ENCODE assay signal across 14 mouse cellular contexts in genomic region chr4:54965169-54965695, GRCm38 (mm10). TPM values are rescaled to one million over a fixed set of nuclear protein-coding genes. Genes with fewer than 3 reads are reported as not detected.
DNase-seq lines count a peak whose midpoint lies in the region; ATAC-seq lines count a peak whose summit lies in the region.
"Had no signal": no experiment of that assay in that cellular context is flagged by ENCODE, and none has a peak within 500 bp of the region (broad histone marks: within the 10 kb centered on the region; RNA-seq: fewer than 3 reads in every experiment).

No protein-coding gene starts in this region.

- H3K27ac ChIP-seq in heart, embryonic 12.5 days (ENCODE audit: poor library complexity, severe bottlenecking), result peak overlapping the region; percentile 78
- peak overlapping the region; percentile 0; the same call in 1 of the 2 replicates for H3K27ac ChIP-seq in lung, embryonic 16.5 days (ENCODE audit: low read length)
- H3K27ac ChIP-seq in stomach, embryonic 16.5 days (ENCODE audit: low read length), result peak overlapping the region; percentile 63; the same call in 1 of the 2 replicates
- no peak overlapping the region for H3K27ac ChIP-seq in midbrain, embryonic 10.5 days (replicated peaks)
- H3K27ac ChIP-seq: liver, embryonic 12.5 days had no signal

- H3K4me1 ChIP-seq in heart, embryonic 12.5 days (replicated peaks), result peaks cover 46% of the 10 kb centered on the region
- H3K4me1 ChIP-seq in lung, embryonic 16.5 days (replicated peaks; ENCODE audit: control insufficient read depth, insufficient read depth, low read length), result peaks cover 44% of the 10 kb centered on the region
- H3K4me1 ChIP-seq in stomach, embryonic 16.5 days (ENCODE audit: control insufficient read depth, insufficient read depth, low read length), result peaks cover 25% of the 10 kb centered on the region
- peaks cover 19% of the 10 kb centered on the region; the same call in 1 of the 2 replicates for H3K4me1 ChIP-seq in midbrain, embryonic 10.5 days
- H3K4me1 ChIP-seq: liver, embryonic 12.5 days had no signal

- no peak overlapping the region for H3K4me3 ChIP-seq in heart, embryonic 12.5 days
- no peak overlapping the region for H3K4me3 ChIP-seq in lung, embryonic 16.5 days (ENCODE audit: low read length)
- H3K4me3 ChIP-seq in stomach, embryonic 16.5 days (replicated peaks; ENCODE audit: low read length), result no peak overlapping the region
- no peak overlapping the region for H3K4me3 ChIP-seq in midbrain, embryonic 10.5 days
- H3K4me3 ChIP-seq: forebrain, embryonic 15.5 days; liver, embryonic 12.5 days had no signal

- no peaks in the 10 kb centered on the region; the same call in 1 of the 2 replicates for H3K36me3 ChIP-seq in heart, embryonic 12.5 days
- H3K36me3 ChIP-seq in lung, embryonic 16.5 days (ENCODE audit: control insufficient read depth, insufficient read depth, low read length), result no peaks in the 10 kb centered on the region
- no peaks in the 10 kb centered on the region for H3K36me3 ChIP-seq in stomach, embryonic 16.5 days (ENCODE audit: control insufficient read depth, insufficient read depth, low read length)
- H3K36me3 ChIP-seq in midbrain, embryonic 10.5 days, result peaks cover 92% of the 10 kb centered on the region
- H3K36me3 ChIP-seq: forebrain, embryonic 15.5 days; liver, embryonic 12.5 days had no signal

- DNase-seq in heart, adult 18-20 months, result no peak
- DNase-seq in kidney, postnatal 10 days, result peak; percentile 13
- no peak for DNase-seq in kidney, adult 8-10 months
- no peak for DNase-seq in midbrain, embryonic 10.5 days (ENCODE audit: low spot score)
- DNase-seq: gastrocnemius, postnatal 10 days; layer of hippocampus, adult 9-11 months; right cerebral cortex, postnatal 14 days; thymus, adult 18-20 months had no signal

- 46% methylated on average over 9 of the region's 9 CpGs for WGBS in heart, embryonic 12.5 days
- WGBS in lung, embryonic 16.5 days, result 58% methylated on average over 9 of the region's 9 CpGs
- 71% methylated on average over 9 of the region's 9 CpGs for WGBS in stomach, embryonic 16.5 days
- WGBS in midbrain, embryonic 10.5 days, result 79% methylated on average over 9 of the region's 9 CpGs

- H3K9ac ChIP-seq in heart, embryonic 12.5 days, result no peak overlapping the region
- H3K9ac ChIP-seq in lung, embryonic 16.5 days (ENCODE audit: low read length), result no peak overlapping the region
- no peak overlapping the region for H3K9ac ChIP-seq in stomach, embryonic 16.5 days (ENCODE audit: low read length)
- H3K9ac ChIP-seq: forebrain, embryonic 15.5 days; liver, embryonic 12.5 days had no signal

- H3K4me2 ChIP-seq in heart, embryonic 12.5 days, result no peak overlapping the region
- H3K4me2 ChIP-seq in lung, embryonic 16.5 days (ENCODE audit: low read depth, low read length), result no peak overlapping the region
- no peak overlapping the region for H3K4me2 ChIP-seq in stomach, embryonic 16.5 days (ENCODE audit: low read depth, low read length)
- H3K4me2 ChIP-seq: liver, embryonic 12.5 days had no signal

- no peaks in the 10 kb centered on the region for H3K27me3 ChIP-seq in heart, embryonic 12.5 days (replicated peaks)
- no peaks in the 10 kb centered on the region for H3K27me3 ChIP-seq in lung, embryonic 16.5 days (ENCODE audit: control insufficient read depth, insufficient read depth, low read depth, low read length)
- H3K27me3 ChIP-seq in stomach, embryonic 16.5 days (ENCODE audit: control insufficient read depth, insufficient read depth, low read length), result no peaks in the 10 kb centered on the region
- no peaks in the 10 kb centered on the region for H3K27me3 ChIP-seq in midbrain, embryonic 10.5 days (ENCODE audit: low read depth, poor library complexity, severe bottlenecking)
- H3K27me3 ChIP-seq: forebrain, embryonic 15.5 days; liver, embryonic 12.5 days had no signal

- no peaks in the 10 kb centered on the region for H3K9me3 ChIP-seq in heart, embryonic 12.5 days (replicated peaks)
- no peaks in the 10 kb centered on the region for H3K9me3 ChIP-seq in lung, embryonic 16.5 days (ENCODE audit: control insufficient read depth, low read length)
- H3K9me3 ChIP-seq in stomach, embryonic 16.5 days (replicated peaks; ENCODE audit: control insufficient read depth, low read length), result no peaks in the 10 kb centered on the region
- H3K9me3 ChIP-seq in midbrain, embryonic 10.5 days (replicated peaks), result no peaks in the 10 kb centered on the region
- H3K9me3 ChIP-seq: forebrain, embryonic 15.5 days; liver, embryonic 12.5 days had no signal

- ATAC-seq in heart, embryonic 12.5 days (ENCODE audit: insufficient number of reproducible peaks, low FRiP score), result no peak
- ATAC-seq in lung, embryonic 16.5 days (ENCODE audit: low read depth), result no peak
- ATAC-seq in stomach, embryonic 16.5 days (ENCODE audit: insufficient read depth, low FRiP score), result no peak
- ATAC-seq: activated CD4-positive, CD25-positive, alpha-beta regulatory T cell, adult 4 months; liver, embryonic 12.5 days had no signal

RNA-seq across cellular contexts. Expression of gene Zfp462, which starts 20.4 kb away (rescaled TPM):
- polyA plus RNA-seq in heart, embryonic 12.5 days (2016; fragmentation: Nextera tagmentation; extraction: Ambion mirVana), result 3.1 and 3.6 TPM in 2 replicates
- total RNA-seq in heart, adult 18-20 months (2021), result 1 to 10 TPM; 2.9 to 4.6 TPM
- polyA plus RNA-seq in lung, embryonic 16.5 days (2015; fragmentation: Nextera tagmentation; extraction: Ambion mirVana), result 2.6 and 2.7 TPM in 2 replicates
- polyA plus RNA-seq in stomach, embryonic 16.5 days (2015; fragmentation: Nextera tagmentation; extraction: Ambion mirVana), result 1.9 and 3.0 TPM in 2 replicates
- 13.9 and 15.7 TPM in 2 replicates for polyA plus RNA-seq in midbrain, embryonic 10.5 days (2016; fragmentation: Nextera tagmentation; extraction: Ambion mirVana)
